Mouse (Mus musculus): ENCODE measurements around the gene Btbd35f28. TPM values are rescaled to one million over a fixed set of nuclear protein-coding genes. Genes with fewer than 3 reads are reported as not detected.

Gene Btbd35f28
- polyA plus RNA-seq (2012; rRNA removed; ENCODE audit: low replicate concordance) = not detected in 2 replicates

DNA sequence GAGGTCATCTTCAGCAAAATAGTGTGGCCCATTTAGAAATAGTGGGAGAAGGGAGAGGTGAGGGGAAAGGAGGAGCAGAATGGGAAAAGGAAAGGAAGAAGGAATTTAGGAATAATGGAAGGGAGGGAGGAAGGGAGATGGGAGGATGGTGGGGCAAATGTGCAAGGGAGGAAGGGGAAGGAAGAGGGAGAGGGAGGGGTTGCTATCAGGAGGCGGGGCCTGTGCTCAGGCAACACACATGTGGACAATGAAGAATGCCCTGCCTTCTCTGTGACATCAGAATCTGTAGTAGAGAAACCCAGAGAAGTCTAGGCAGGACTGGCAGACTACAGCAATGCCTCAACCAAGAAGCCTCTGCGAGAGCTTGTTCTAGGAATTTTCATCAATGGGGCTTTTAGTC lies at the start of gene Btbd35f28:
Gene Btbd35f28, plus strand, starts transcription at position 301 of the 400 bp plus-strand sequence.

Other genes with a start within 250 kb of the Btbd35f28 start
- not detected in 2 replicates for gene Btbd35f16, start 239.6 kb upstream of the Btbd35f28 start, polyA plus RNA-seq (2012; rRNA removed; ENCODE audit: low replicate concordance)
- gene Btbd35f3, start 158.9 kb upstream of the Btbd35f28 start, polyA plus RNA-seq (2012; rRNA removed; ENCODE audit: low replicate concordance) = not detected in 2 replicates
- gene Btbd35f20, start 94.7 kb downstream of the Btbd35f28 start, polyA plus RNA-seq (2012; rRNA removed; ENCODE audit: low replicate concordance) = not detected in 2 replicates
- not detected in 2 replicates for gene Btbd35f17, start 174.1 kb downstream of the Btbd35f28 start, polyA plus RNA-seq (2012; rRNA removed; ENCODE audit: low replicate concordance)

All from mammary gland, adult 2 months (tissue).